Mouse (Mus musculus): ENCODE measurements at regions not wholly inside any gene's neighbourhood (a gene's known extent, or its start where the extent isn't known, plus 50 kb on each side); places are given as distances from the start of the nearest gene placed in this dataset.

DNA sequence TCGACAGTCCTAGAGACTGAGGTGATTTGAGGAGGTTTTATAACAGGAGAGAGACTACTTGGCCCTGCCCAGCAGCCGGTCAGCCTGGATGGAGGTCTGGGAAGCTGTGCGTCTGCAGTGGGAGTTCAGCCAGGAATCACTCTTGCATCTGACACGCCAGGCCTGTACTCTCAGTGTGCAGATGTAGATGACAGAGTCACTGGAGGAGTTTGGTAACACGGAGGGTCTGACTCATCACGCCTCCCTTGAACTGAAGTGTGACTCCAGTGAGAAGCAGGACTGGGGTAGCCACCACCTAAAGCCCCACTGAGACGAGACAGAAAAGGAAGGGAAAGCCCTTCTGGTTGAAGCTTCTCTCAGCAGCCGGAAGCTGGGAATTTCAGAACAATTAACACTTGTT is 55.9 kb downstream of the C1ql2 start:
- DNase-seq (ENCODE audit: low read depth) = peak; percentile 5

GRCm38 (mm10) chr1:120403304-120403703 is 62.9 kb downstream of the C1ql2 start:
- DNase-seq (ENCODE audit: low read depth) = no peak

GRCm38 (mm10) chr1:120416007-120416406 is 75.6 kb downstream of the C1ql2 start:
- DNase-seq (ENCODE audit: low read depth) = no peak
